Mouse (Mus musculus) small intestine, adult 2 months (tissue): ENCODE measurements around the gene Gm20388. TPM values are rescaled to one million over a fixed set of nuclear protein-coding genes. Genes with fewer than 3 reads are reported as not detected.

Experiments used
- H3K27ac ChIP-seq: fragments of 200-500 bp; 2 replicates; pipeline ENCODE4 v1.5.1; 2012; ENCODE audit warnings: low read depth, low read length, control low read depth, inconsistent platforms; ENCODE audit not compliant: insufficient read depth
- H3K27me3 ChIP-seq: fragments of 200-500 bp; 2 replicates; pipeline ENCODE4 v1.6.1; 2012; ENCODE audit warnings: mild to moderate bottlenecking, moderate library complexity, low read length, inconsistent platforms; ENCODE audit not compliant: control insufficient read depth, insufficient read depth
- H3K36me3 ChIP-seq: fragments of 200-500 bp; 2 replicates; pipeline ENCODE4 v1.6.1; 2012; ENCODE audit warnings: mild to moderate bottlenecking, low read length, control low read depth, inconsistent platforms; ENCODE audit not compliant: control insufficient read depth, insufficient read depth
- H3K4me1 ChIP-seq: fragments of 200-500 bp; 2 replicates; pipeline ENCODE4 v1.6.1; 2012; ENCODE audit warnings: low read length, inconsistent platforms, mixed read lengths; ENCODE audit not compliant: control insufficient read depth, insufficient read depth, insufficient read length
- H3K4me3 ChIP-seq: fragments of 200-500 bp; 2 replicates; pipeline ENCODE4 v1.5.1; 2012; ENCODE audit warnings: low read depth, mild to moderate bottlenecking, control low read depth, inconsistent platforms, low read length, moderate library complexity
- CTCF ChIP-seq: fragments of 200-500 bp; IDR thresholded peaks from 2 replicates; pipeline ENCODE4 v1.5.1; 2012; ENCODE audit warnings: low read depth, mild to moderate bottlenecking, control low read depth, inconsistent platforms, low read length, moderate library complexity, mixed read lengths; ENCODE audit not compliant: insufficient replicate concordance, insufficient read length; ENCODE audit errors: extremely low read depth
- POLR2A ChIP-seq: fragments of 200-500 bp; IDR thresholded peaks from 2 replicates; pipeline ENCODE4 v1.6.1; 2012; ENCODE audit warnings: low read depth, mild to moderate bottlenecking, control low read depth, inconsistent platforms, low read length, moderate library complexity
- WGBS: fragments of 180-500 bp; shearing (Covaris S2); methylation state at CpG from one replicate; pipeline ENCODE4 v1.1.7; 2018; 5-methylcytosine and 5-hydroxymethylcytosine counted together
- polyA plus RNA-seq: library from polyadenylated mRNA; depleted of rRNA; stranded (reverse); fragments of >200 nt; gene quantifications from 2 replicates; pipeline ENCODE4 v1.2.3, GENCODE M21; 2012

Gm20388 gene
- polyA plus RNA-seq, 1 experiment, result 37.3 TPM

- Histone ChIP-seq H3K36me3 (no peaks in the 10 kb centered on the region), H3K27ac (no peak overlapping the region), H3K4me1 (peaks cover 12% of the 10 kb centered on the region), H3K27me3 (no peaks in the 10 kb centered on the region), H3K4me3 (no peak overlapping the region)
- WGBS, result 40% methylated on average over 25 of the region's 25 CpGs
- TF ChIP-seq CTCF (peak; percentile 72; the same call in 1 of the 2 replicates), POLR2A (no peak)
These were observed 3732.8 kb downstream of the Gm20388 start for GRCm38 (mm10) chr8:123643330-123644051.

DNA sequence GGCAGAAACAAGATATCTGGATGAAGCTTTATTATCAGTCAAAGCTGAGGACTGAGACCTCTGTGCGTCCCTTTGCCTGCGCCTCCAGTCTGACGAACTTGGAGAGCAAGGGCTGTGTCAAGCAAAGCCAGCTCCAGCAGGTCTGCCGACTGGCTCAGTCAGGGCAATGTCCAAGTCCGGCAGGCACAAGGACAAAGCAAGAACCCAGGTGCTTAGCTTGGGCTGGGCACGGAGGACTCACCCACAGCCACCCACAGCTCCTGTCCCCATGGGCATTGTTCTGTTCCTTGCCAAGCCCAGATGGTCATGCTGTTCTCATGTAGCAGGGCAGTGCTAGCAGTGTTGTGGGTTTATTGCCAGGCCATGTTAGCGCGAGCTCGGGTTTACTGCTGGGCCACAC lies 3734.6 kb downstream of the Gm20388 start:
- Histone ChIP-seq H3K4me1 (peaks cover 19% of the 10 kb centered on the region), H3K4me3 (no peak overlapping the region), H3K27ac (peak overlapping the region; percentile 83), H3K36me3 (no peaks in the 10 kb centered on the region), H3K27me3 (no peaks in the 10 kb centered on the region)
- 32% methylated on average over 9 of the region's 9 CpGs for WGBS
- no peak for TF ChIP-seq POLR2A
- no peak for TF ChIP-seq CTCF

- WGBS, result 25% methylated on average over 17 of the region's 17 CpGs
- no peaks in the 10 kb centered on the region for H3K27me3 ChIP-seq
- no peak for TF ChIP-seq POLR2A
- TF ChIP-seq CTCF, result no peak
- H3K4me3 ChIP-seq, result peak overlapping the region; percentile 36
- H3K36me3 ChIP-seq, result no peaks in the 10 kb centered on the region
- H3K27ac ChIP-seq, result peak overlapping the region; percentile 95
- H3K4me1 ChIP-seq, result peaks cover 19% of the 10 kb centered on the region
These were observed 3737.9 kb downstream of the Gm20388 start for GRCm38 (mm10) chr8:123648245-123649170.

DNA sequence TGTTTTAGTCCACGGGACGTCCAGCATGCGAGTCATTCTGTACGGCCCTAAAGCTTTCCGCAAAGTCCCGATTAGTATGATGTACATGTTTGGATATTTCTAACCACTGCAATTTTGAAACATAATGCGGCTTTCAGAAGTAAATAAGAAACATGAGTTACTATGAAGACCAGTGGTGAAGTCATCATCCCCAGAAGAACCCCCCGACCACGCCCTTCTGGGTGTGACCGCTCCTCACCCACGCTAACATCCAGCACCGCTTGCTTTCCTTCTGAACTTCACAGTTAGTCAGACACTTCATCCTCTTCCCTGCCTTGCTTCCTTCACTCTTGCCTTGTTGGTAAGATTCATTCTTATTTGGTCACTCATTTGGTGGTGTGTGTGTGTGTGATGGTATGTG lies 3738.8 kb downstream of the Gm20388 start:
- Histone ChIP-seq H3K4me3 (no peak overlapping the region), H3K27me3 (no peaks in the 10 kb centered on the region), H3K27ac (peak overlapping the region; percentile 42; the same call in 1 of the 2 replicates), H3K4me1 (peaks cover 19% of the 10 kb centered on the region), H3K36me3 (no peaks in the 10 kb centered on the region)
- whole genome bisulfite sequencing, result 26% methylated on average over 12 of the region's 12 CpGs
- no peak for TF ChIP-seq POLR2A
- TF ChIP-seq CTCF, result no peak

DNA sequence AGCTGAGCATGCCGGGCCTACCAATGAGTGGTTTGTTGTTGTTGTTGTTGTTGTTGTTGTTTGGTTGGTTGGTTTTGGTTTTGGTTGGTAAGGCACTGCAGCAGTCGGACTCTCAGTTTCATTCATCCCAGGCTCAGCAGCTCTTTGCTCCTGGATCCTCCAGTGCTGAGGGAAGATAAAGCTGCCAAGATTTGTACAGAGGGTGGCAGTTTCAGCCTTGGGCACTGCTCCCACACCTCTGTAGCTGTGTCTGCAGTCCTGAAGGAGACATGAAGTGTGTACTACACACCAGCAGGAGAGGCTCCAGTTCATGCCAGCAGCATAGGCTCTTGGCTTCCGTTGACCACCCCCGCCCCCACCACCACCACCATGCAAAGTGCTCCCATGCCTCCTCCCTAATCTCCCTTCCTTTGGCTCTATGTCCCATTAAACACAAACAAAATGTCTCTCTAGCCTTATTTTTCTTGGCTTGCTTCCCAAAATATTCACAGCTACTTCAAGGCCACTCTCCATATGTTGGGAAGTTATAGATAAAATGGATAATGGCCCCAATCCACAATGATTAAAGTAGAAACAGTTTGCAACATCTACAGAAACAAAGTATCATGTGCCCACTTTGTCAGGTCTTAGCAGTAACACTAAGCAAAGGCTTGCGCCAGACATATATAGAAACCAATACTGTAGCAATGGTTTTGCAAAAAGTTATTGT lies 3740.9 kb downstream of the Gm20388 start:
- Histone ChIP-seq H3K27ac (no peak overlapping the region), H3K27me3 (no peaks in the 10 kb centered on the region), H3K36me3 (peaks cover 9% of the 10 kb centered on the region), H3K4me3 (no peak overlapping the region), H3K4me1 (peaks cover 12% of the 10 kb centered on the region; the same call in 1 of the 2 replicates)
- no peak for TF ChIP-seq POLR2A
- TF ChIP-seq CTCF, result no peak
- WGBS, result 76% methylated on average over 5 of the region's 5 CpGs

DNA sequence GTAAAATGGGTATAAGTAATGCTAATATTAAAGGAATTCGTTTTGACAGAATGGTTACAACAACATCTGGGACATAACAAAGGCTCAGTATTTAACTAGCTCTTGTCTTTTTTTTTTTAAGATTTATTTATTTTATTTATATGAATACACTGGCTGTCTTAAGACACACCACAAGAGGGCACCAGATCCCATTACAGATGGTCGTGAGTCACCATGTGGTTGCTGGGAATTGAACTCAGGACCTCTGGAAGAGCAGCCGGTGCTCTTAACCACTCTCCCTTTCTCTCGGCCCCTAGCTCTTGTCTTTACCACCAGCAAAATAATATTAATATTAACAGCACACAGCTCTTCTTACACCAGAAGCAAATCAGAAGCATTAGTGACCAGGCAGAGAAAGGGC lies 3742.0 kb downstream of the Gm20388 start:
- TF ChIP-seq CTCF (peak; percentile 33; the same call in 1 of the 2 replicates), POLR2A (no peak)
- peaks cover 12% of the 10 kb centered on the region; the same call in 1 of the 2 replicates for H3K4me1 ChIP-seq
- 77% methylated on average over 4 of the region's 4 CpGs for WGBS
- H3K27ac ChIP-seq, result no peak overlapping the region
- H3K27me3 ChIP-seq, result no peaks in the 10 kb centered on the region
- peaks cover 17% of the 10 kb centered on the region for H3K36me3 ChIP-seq
- no peak overlapping the region for H3K4me3 ChIP-seq
